Mouse (Mus musculus): ENCODE measurements around the gene Olfr1134. TPM values are rescaled to one million over a fixed set of nuclear protein-coding genes. Genes with fewer than 3 reads are reported as not detected.

Gene Olfr1134
- total RNA-seq (2014; rRNA removed) = not detected in 2 replicates
- not detected in 2 replicates for polyA plus RNA-seq (2015; fragmentation: Nextera tagmentation; extraction: Ambion mirVana)

DNA sequence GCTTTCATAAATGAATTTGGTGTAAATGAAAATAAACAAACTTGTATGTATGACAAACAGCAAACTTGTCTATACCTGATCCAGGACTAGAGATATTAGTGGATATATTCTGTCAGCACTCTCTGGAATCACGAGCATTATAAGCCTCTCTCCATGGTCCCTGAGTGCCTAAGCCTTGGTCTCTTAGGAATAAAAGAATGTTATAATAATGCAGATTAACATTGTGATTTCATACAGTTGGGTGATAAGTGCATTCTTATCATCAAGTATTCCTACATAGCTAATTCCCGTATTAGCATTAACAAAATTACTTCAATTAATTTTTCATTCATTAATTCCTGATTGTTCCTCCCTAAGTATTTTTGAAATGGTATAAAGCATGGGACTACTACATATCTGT, at the start of gene Olfr1134:
Olfr1134 (minus strand) TSS at position 101 of the 400 bp plus-strand sequence.
- 73% methylated on average over 2 of the region's 2 CpGs for WGBS
- Histone ChIP-seq H3K4me3 (ENCODE audit: low read depth, low read length) (no peak within 1 kb of the TSS), H3K4me1 (ENCODE audit: insufficient read depth, low read length) (no peaks in the 10 kb centered on the region), H3K9ac (replicated peaks; ENCODE audit: low read length, poor library complexity, severe bottlenecking) (no peak within 1 kb of the TSS), H3K27ac (ENCODE audit: low read depth, low read length) (no peak within 1 kb of the TSS), H3K36me3 (ENCODE audit: insufficient read depth, low read length) (no peaks in the 10 kb centered on the region), H3K9me3 (ENCODE audit: low read length) (no peaks in the 10 kb centered on the region), H3K4me2 (ENCODE audit: low read depth, low read length, poor library complexity, severe bottlenecking) (no peak within 1 kb of the TSS), H3K27me3 (ENCODE audit: insufficient read depth, low read length) (no peaks in the 10 kb centered on the region)
- DNase-seq (ENCODE audit: low spot score) (no peak), ATAC-seq (ENCODE audit: low FRiP score) (no peak)
- no peak for TF ChIP-seq CTCF (IDR thresholded peaks at IDR 0.05)

DNA sequence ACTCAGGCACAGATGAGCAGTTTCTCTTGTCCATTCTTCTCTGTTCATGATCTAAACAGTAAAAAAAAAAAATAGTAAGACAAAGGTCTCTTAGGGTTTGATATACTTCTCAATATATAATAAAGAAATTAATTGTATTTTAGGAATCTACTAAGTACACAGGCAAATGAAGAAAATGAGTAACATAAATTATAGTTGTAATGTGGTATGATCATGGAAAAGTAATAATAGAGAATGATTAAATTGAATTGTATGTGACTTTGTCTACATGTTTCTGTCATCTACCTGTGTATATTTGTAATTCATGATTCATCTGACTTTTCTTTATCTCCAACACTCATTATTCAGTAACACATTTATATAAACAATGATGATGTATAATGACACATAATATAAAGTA, 35.6 kb upstream of the Olfr1134 start, which contains the start of gene Olfr1136:
Olfr1136 (minus strand) TSS at position 101 of the 400 bp plus-strand sequence.
- Histone ChIP-seq H3K4me1 (ENCODE audit: insufficient read depth, low read length) (no peaks in the 10 kb centered on the region), H3K9ac (replicated peaks; ENCODE audit: low read length, poor library complexity, severe bottlenecking) (no peak within 1 kb of the TSS)
- no peak for TF ChIP-seq CTCF (IDR thresholded peaks at IDR 0.05)

DNA sequence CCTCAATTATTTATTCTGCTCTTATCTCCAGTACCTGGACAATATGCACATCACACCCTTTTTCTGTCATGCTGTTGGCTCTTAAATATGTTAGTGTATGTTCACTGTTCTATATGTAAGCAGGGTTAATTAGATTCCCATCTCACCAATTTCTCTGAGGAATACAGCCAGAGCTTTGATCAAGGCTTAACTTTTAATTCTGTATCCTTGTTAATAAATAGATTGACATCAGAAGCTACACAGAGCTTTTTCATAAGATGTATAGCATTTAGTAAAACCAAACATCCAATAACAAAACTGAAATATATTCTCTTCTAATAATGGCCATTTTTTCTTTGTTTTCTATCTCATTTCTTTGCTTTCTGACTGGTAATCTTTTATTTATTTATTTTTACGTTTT, 15.3 kb upstream of the Olfr1134 start, which contains the start of gene Olfr1135:
Olfr1135 (minus strand) TSS at position 101 of the 400 bp plus-strand sequence.
- ATAC-seq (ENCODE audit: low FRiP score) (no peak), DNase-seq (ENCODE audit: low spot score) (no peak)
- Histone ChIP-seq H3K4me1 (ENCODE audit: insufficient read depth, low read length) (no peaks in the 10 kb centered on the region), H3K36me3 (ENCODE audit: insufficient read depth, low read length) (no peaks in the 10 kb centered on the region), H3K4me2 (ENCODE audit: low read depth, low read length, poor library complexity, severe bottlenecking) (no peak within 1 kb of the TSS), H3K27me3 (ENCODE audit: insufficient read depth, low read length) (no peaks in the 10 kb centered on the region), H3K9me3 (ENCODE audit: low read length) (no peaks in the 10 kb centered on the region), H3K4me3 (ENCODE audit: low read depth, low read length) (no peak within 1 kb of the TSS), H3K9ac (replicated peaks; ENCODE audit: low read length, poor library complexity, severe bottlenecking) (no peak within 1 kb of the TSS), H3K27ac (ENCODE audit: low read depth, low read length) (no peak within 1 kb of the TSS)
- WGBS = 14% methylated on average over 1 of the region's 1 CpGs
- TF ChIP-seq CTCF (IDR thresholded peaks at IDR 0.05) = no peak

More for the DNA sequence above, 35.6 kb upstream of the Olfr1134 start, which contains the start of gene Olfr1136:
- no peak within 1 kb of the TSS for H3K27ac ChIP-seq (ENCODE audit: low read depth, low read length)
- no peaks in the 10 kb centered on the region for H3K27me3 ChIP-seq (ENCODE audit: insufficient read depth, low read length)
- no peak within 1 kb of the TSS for H3K4me2 ChIP-seq (ENCODE audit: low read depth, low read length, poor library complexity, severe bottlenecking)
- DNase-seq (ENCODE audit: low spot score) (no peak), ATAC-seq (ENCODE audit: low FRiP score) (no peak)
- no peaks in the 10 kb centered on the region for H3K9me3 ChIP-seq (ENCODE audit: low read length)
- no peaks in the 10 kb centered on the region for H3K36me3 ChIP-seq (ENCODE audit: insufficient read depth, low read length)
- no peak within 1 kb of the TSS for H3K4me3 ChIP-seq (ENCODE audit: low read depth, low read length)

DNA sequence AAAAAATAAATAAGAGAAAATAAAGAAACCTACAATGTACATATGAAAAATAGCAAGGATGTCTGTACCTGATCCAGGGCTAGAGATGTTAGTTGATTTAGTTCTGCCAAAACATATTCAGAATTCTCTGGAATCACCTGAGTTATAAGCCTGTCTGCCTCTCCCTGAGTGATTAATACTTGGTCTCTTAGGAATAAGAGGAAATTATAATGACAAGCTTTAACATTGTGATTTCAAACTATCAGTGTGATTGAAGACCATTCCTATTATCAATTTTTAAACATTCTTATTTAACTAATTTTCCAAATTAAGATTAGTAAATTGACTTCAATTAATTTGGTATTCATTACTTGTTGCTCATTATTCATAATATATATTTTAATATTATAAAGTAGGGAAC, 11.0 kb downstream of the Olfr1134 start, which contains the start of gene Olfr1133:
Olfr1133 (minus strand) TSS at position 101 of the 400 bp plus-strand sequence.
- H3K4me1 ChIP-seq (ENCODE audit: insufficient read depth, low read length) = no peaks in the 10 kb centered on the region
- no peak within 1 kb of the TSS for H3K4me3 ChIP-seq (ENCODE audit: low read depth, low read length)
- H3K27ac ChIP-seq (ENCODE audit: low read depth, low read length) = no peak within 1 kb of the TSS
- DNase-seq (ENCODE audit: low spot score) (no peak), ATAC-seq (ENCODE audit: low FRiP score) (no peak)
- H3K9ac ChIP-seq (replicated peaks; ENCODE audit: low read length, poor library complexity, severe bottlenecking) = no peak within 1 kb of the TSS
- no peaks in the 10 kb centered on the region for H3K27me3 ChIP-seq (ENCODE audit: insufficient read depth, low read length)
- H3K9me3 ChIP-seq (ENCODE audit: low read length) = no peaks in the 10 kb centered on the region
- TF ChIP-seq CTCF (IDR thresholded peaks at IDR 0.05) = no peak
- no peaks in the 10 kb centered on the region for H3K36me3 ChIP-seq (ENCODE audit: insufficient read depth, low read length)
- H3K4me2 ChIP-seq (ENCODE audit: low read depth, low read length, poor library complexity, severe bottlenecking) = no peak within 1 kb of the TSS

DNA sequence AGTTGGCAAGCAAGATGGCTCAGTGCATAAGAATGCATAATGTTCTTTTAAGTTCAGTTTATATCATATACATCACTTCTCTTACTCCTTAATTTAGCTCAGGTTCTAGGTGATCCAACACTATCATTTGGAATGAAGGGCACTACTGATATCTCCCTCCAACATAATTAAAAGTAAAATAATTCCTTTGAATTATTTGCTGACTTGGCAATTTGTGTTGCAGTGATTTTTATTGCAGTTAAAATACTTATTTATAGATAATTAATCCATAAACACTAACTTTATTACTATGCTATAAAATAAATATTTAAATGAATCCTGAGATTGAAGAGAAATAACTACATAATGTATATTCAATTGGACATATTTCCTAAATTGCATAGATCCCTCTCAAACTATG, 15.8 kb downstream of the Olfr1134 start:
- ATAC-seq (ENCODE audit: low FRiP score) = no peak
- no peaks in the 10 kb centered on the region for H3K4me1 ChIP-seq (ENCODE audit: insufficient read depth, low read length)
- no peak for TF ChIP-seq CTCF (IDR thresholded peaks at IDR 0.05)

DNA sequence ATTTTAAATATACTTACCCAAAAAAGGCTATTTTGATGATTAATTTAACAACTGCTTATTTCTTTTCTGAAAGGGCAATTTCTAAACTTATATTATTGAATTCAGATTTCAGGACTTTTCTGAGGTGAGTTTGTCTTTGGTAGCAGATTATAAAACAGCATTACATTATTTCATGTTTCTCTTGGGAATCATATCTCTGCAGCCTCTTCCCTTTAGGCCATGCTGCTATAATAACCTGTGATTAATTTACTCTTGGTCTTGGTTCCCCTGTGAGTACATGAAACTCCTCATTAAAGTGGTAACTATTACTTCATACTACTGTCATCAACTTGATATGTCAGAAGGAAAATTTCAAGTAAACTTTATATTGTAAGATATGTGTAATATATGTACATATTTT, 20.8 kb downstream of the Olfr1134 start, which contains the start of gene Olfr1132:
Olfr1132 (minus strand) TSS at position 101 of the 400 bp plus-strand sequence.
- DNase-seq (ENCODE audit: low spot score) (no peak), ATAC-seq (ENCODE audit: low FRiP score) (no peak)
- Histone ChIP-seq H3K27me3 (ENCODE audit: insufficient read depth, low read length) (no peaks in the 10 kb centered on the region), H3K4me3 (ENCODE audit: low read depth, low read length) (no peak within 1 kb of the TSS), H3K9me3 (ENCODE audit: low read length) (no peaks in the 10 kb centered on the region), H3K27ac (ENCODE audit: low read depth, low read length) (no peak within 1 kb of the TSS), H3K4me1 (ENCODE audit: insufficient read depth, low read length) (no peaks in the 10 kb centered on the region), H3K36me3 (ENCODE audit: insufficient read depth, low read length) (no peaks in the 10 kb centered on the region), H3K4me2 (ENCODE audit: low read depth, low read length, poor library complexity, severe bottlenecking) (no peak within 1 kb of the TSS), H3K9ac (replicated peaks; ENCODE audit: low read length, poor library complexity, severe bottlenecking) (no peak within 1 kb of the TSS)
- no peak for TF ChIP-seq CTCF (IDR thresholded peaks at IDR 0.05)

More for the DNA sequence above, 15.8 kb downstream of the Olfr1134 start:
- no peak overlapping the region for H3K27ac ChIP-seq (ENCODE audit: low read depth, low read length)
- no peak overlapping the region for H3K4me3 ChIP-seq (ENCODE audit: low read depth, low read length)
- no peaks in the 10 kb centered on the region for H3K27me3 ChIP-seq (ENCODE audit: insufficient read depth, low read length)
- H3K9me3 ChIP-seq (ENCODE audit: low read length) = no peaks in the 10 kb centered on the region
- no peak overlapping the region for H3K4me2 ChIP-seq (ENCODE audit: low read depth, low read length, poor library complexity, severe bottlenecking)
- no peaks in the 10 kb centered on the region for H3K36me3 ChIP-seq (ENCODE audit: insufficient read depth, low read length)
- DNase-seq (ENCODE audit: low spot score) = no peak
- H3K9ac ChIP-seq (replicated peaks; ENCODE audit: low read length, poor library complexity, severe bottlenecking) = no peak overlapping the region
